Mouse (Mus musculus) naive thymus-derived CD4-positive, alpha-beta T cell, adult 5 months (primary cell): ENCODE data around the gene Crxos. TPM values are rescaled to one million over a fixed set of nuclear protein-coding genes. Genes with fewer than 3 reads are reported as not detected.

Source experiments
- polyA plus RNA-seq: library from polyadenylated mRNA; unstranded; fragments of 100-300 nt; shearing (Covaris generic); gene quantifications from one replicate; pipeline ENCODE4 v1.2.1, GENCODE M21; 2017

Gene Crxos
- not detected for polyA plus RNA-seq

GRCm38 (mm10) chr7:15882317-15882716 lies at the start of gene Crxos:
TSS of gene Crxos (plus strand) at chr7:15882617.

GRCm38 (mm10) chr7:15839578-15839977 lies 42.8 kb upstream of the Crxos start, which contains the start of gene Obox6:
TSS of gene Obox6 (minus strand) at chr7:15839678.

GRCm38 (mm10) chr7:15879756-15880155 lies 2.7 kb upstream of the Crxos start, which contains the start of gene Crx:
TSS of gene Crx (minus strand) at chr7:15879968.

GRCm38 (mm10) chr7:15922220-15922773 lies 39.9 kb downstream of the Crxos start, which contains the start of gene Selenow:
TSS of gene Selenow (minus strand) at chr7:15922402.

GRCm38 (mm10) chr7:15945721-15946536 lies 63.5 kb downstream of the Crxos start, which contains the start of gene Nop53:
TSS of gene Nop53 (minus strand) at chr7:15946074.

Other genes with a start within 250 kb of the Crxos start
- gene Obox3, start 242.7 kb upstream of the Crxos start, polyA plus RNA-seq = 0.15 TPM
- gene Obox5, start 132.5 kb upstream of the Crxos start, polyA plus RNA-seq = not detected
- not detected for gene Obox6, start 42.9 kb upstream of the Crxos start, polyA plus RNA-seq
- not detected for gene Crx, start 2.6 kb upstream of the Crxos start, polyA plus RNA-seq
- 472 TPM for gene Selenow, start 39.8 kb downstream of the Crxos start, polyA plus RNA-seq
- gene Nop53, start 63.5 kb downstream of the Crxos start, polyA plus RNA-seq = 786 TPM
- gene Ehd2, start 85.0 kb downstream of the Crxos start, polyA plus RNA-seq = not detected
- 6.9 TPM for gene Bicra, start 165.3 kb downstream of the Crxos start, polyA plus RNA-seq
- 0.07 TPM for gene Zfp541, start 179.2 kb downstream of the Crxos start, polyA plus RNA-seq
- 324 TPM for gene Napa, start 215.8 kb downstream of the Crxos start, polyA plus RNA-seq
- 22.8 TPM for gene Kptn, start 237.3 kb downstream of the Crxos start, polyA plus RNA-seq
- gene Slc8a2, start 247.2 kb downstream of the Crxos start, polyA plus RNA-seq = not detected